ENCODE assay signal across 25 mouse cellular contexts in the genomic region with DNA sequence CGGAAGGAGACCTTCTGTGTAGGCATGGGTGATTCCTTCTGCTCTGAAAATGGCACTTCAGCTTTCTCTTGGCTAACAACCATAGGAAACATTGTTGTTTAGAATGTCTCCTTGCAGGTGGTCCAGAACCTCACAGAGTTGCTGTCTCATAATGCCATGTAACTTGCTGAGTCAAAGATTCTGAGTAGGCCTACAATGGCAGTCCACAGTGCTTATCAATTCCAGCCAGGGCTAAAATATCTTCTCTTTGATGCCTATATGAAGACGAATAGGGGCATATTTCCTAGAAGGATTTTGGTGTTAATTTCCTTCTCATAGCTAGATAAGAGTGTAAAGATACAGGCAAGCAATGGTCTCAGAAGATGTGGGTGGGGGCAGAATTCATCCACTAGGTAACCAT. TPM values are rescaled to one million over a fixed set of nuclear protein-coding genes. Genes with fewer than 3 reads are reported as not detected.
"Had no signal": no experiment of that assay in that cellular context is flagged by ENCODE, and none has a peak within 500 bp of the region (broad histone marks: within the 10 kb centered on the region; RNA-seq: fewer than 3 reads in every experiment).

No protein-coding gene starts in this region.

- H3K27me3 ChIP-seq: midbrain, embryonic 12.5 days; neural tube, embryonic 13.5 days; neural tube, embryonic 15.5 days had no signal

- H3K4me2 ChIP-seq: lung, embryonic 14.5 days; midbrain, embryonic 12.5 days; neural tube, embryonic 13.5 days; neural tube, embryonic 15.5 days had no signal

- H3K4me1 ChIP-seq: midbrain, embryonic 12.5 days had no signal

- H3K27ac ChIP-seq: midbrain, embryonic 10.5 days; midbrain, embryonic 12.5 days; neural tube, embryonic 13.5 days; neural tube, embryonic 15.5 days had no signal

- ATAC-seq: midbrain, embryonic 16.5 days had no signal

- H3K36me3 ChIP-seq: midbrain, embryonic 10.5 days; midbrain, embryonic 12.5 days; neural tube, embryonic 13.5 days; neural tube, embryonic 15.5 days had no signal

- DNase-seq: lung, adult 18-20 months; lung, embryonic 14.5 days; lung, postnatal 10 days; lung, postnatal 4 days; midbrain, embryonic 14.5 days; retina, postnatal 1 day; right cerebral cortex, adult 18-20 months; right cerebral cortex, postnatal 25 days; right cerebral cortex, postnatal 4 days; spleen, adult 18-20 months; thymus, adult 18-20 months; thymus, postnatal 14 days; thymus, postnatal 36 days had no signal

- H3K4me3 ChIP-seq: midbrain, embryonic 10.5 days; midbrain, embryonic 12.5 days; myocyte; neural tube, embryonic 13.5 days; neural tube, embryonic 15.5 days had no signal

- H3K9me3 ChIP-seq: midbrain, embryonic 10.5 days; midbrain, embryonic 12.5 days; neural tube, embryonic 13.5 days; neural tube, embryonic 15.5 days had no signal

- H3K9ac ChIP-seq: lung, embryonic 14.5 days; midbrain, embryonic 12.5 days; neural tube, embryonic 13.5 days; neural tube, embryonic 15.5 days had no signal

RNA-seq across cellular contexts. Expression of gene Nhlh2, which starts 37.7 kb away (rescaled TPM):
- total RNA-seq: megakaryocyte, adult 5-6 weeks; megakaryocyte-erythroid progenitor cell, adult 5-6 weeks had no signal
- polyA plus RNA-seq: lung, embryonic 14.5 days; lung, embryonic 16.5 days; stomach, embryonic 14.5 days; stomach, embryonic 16.5 days; thymus, postnatal 0 days had no signal

RNA-seq across cellular contexts. Expression of gene Casq2, which starts 38.7 kb away (rescaled TPM):
- total RNA-seq: megakaryocyte, adult 5-6 weeks; megakaryocyte-erythroid progenitor cell, adult 5-6 weeks had no signal
- polyA plus RNA-seq: midbrain, embryonic 10.5 days had no signal
